Mouse (Mus musculus): ENCODE data around the gene Tln2.

- TF ChIP-seq CTCF (IDR thresholded peaks at IDR 0.05; ENCODE audit: insufficient read depth, low read depth, low read length) (no peak), POLR2A (IDR thresholded peaks at IDR 0.05; ENCODE audit: insufficient read depth, low read depth, low read length) (no peak)
Measured at GRCm38 (mm10) chr9:67241683-67242082, 317.8 kb downstream of the Tln2 start.

All from olfactory bulb, adult 2 months (tissue).